Mouse (Mus musculus) MEL (cell line): ENCODE results near the gene Actr1a.

Experiments
- CTCF ChIP-seq, 3 experiments: IDR thresholded peaks in 2 of 3; conservative IDR thresholded peaks in 1 of 3; 2 replicates each; pipeline ENCODE4 v1.5.1; 2011 to 2012; ENCODE audit warnings: low read length in 3 of 3, low read depth in 2 of 3, mild to moderate bottlenecking in 2 of 3, improper control_type of control experiment in 1 of 3, inconsistent platforms in 1 of 3, mixed read lengths in 1 of 3, moderate library complexity in 1 of 3; ENCODE audit not compliant: control insufficient read depth in 1 of 3, insufficient read depth in 1 of 3, poor library complexity in 1 of 3, severe bottlenecking in 1 of 3
- MAFK ChIP-seq: IDR thresholded peaks from 2 replicates; pipeline ENCODE4 v1.6.1; 2011; ENCODE audit warnings: low read depth, mild to moderate bottlenecking, low read length, improper control_type of control experiment, borderline replicate concordance

GRCm38 (mm10) chr19:46426488-46426887 lies 30.9 kb upstream of the Actr1a start:
- TF ChIP-seq CTCF (IDR thresholded peaks at IDR 0.05 in 2 of 3, conservative IDR thresholded peaks at IDR 0.05 in 1 of 3; ENCODE audit: control insufficient read depth in 1 of 3, insufficient read depth in 1 of 3, low read depth in 2 of 3, low read length in 3 of 3, poor library complexity in 1 of 3, severe bottlenecking in 1 of 3) (no peak), MAFK (no peak)
